Mouse (Mus musculus) heart, embryonic 16.5 days (tissue): ENCODE measurements around the gene Prpf6. TPM values are rescaled to one million over a fixed set of nuclear protein-coding genes. Genes with fewer than 3 reads are reported as not detected.
A peak's percentile ranks its signal among the peaks of the same experiment; 100 is the strongest.

Source experiments
- ATAC-seq: fragments of 200-750 bp; cut with Nextera tagmentation; replicated peaks from 2 replicates; pipeline ENCODE4 v1.8.0; 2017; ENCODE audit warnings: moderate number of reproducible peaks; ENCODE audit not compliant: insufficient read depth, low FRiP score; ENCODE audit errors: extremely low read depth
- H3K27ac ChIP-seq: fragments of 300-500 bp; sonication (generic); 2 replicates; pipeline ENCODE4 v1.5.1; 2014; ENCODE audit warnings: mild to moderate bottlenecking, low read length, control low read depth, moderate library complexity
- H3K27me3 ChIP-seq: fragments of 300-500 bp; sonication (generic); 2 replicates; pipeline ENCODE4 v1.6.1; 2014; ENCODE audit warnings: low read length, mixed read lengths; ENCODE audit not compliant: control insufficient read depth, insufficient read depth
- H3K36me3 ChIP-seq: fragments of 300-500 bp; sonication (generic); 2 replicates; pipeline ENCODE4 v1.6.1; 2014; ENCODE audit not compliant: control insufficient read depth, insufficient read depth
- H3K4me1 ChIP-seq: fragments of 300-500 bp; sonication (generic); 2 replicates; pipeline ENCODE4 v1.6.1; 2014; ENCODE audit warnings: low read length, mixed read lengths; ENCODE audit not compliant: control insufficient read depth, insufficient read depth
- H3K4me2 ChIP-seq: fragments of 300-500 bp; sonication (generic); 2 replicates; pipeline ENCODE4 v1.6.1; 2014; ENCODE audit warnings: low read depth, mild to moderate bottlenecking, control low read depth, low read length
- H3K4me3 ChIP-seq: fragments of 300-500 bp; sonication (generic); 2 replicates; pipeline ENCODE4 v1.5.1; 2014; ENCODE audit warnings: mild to moderate bottlenecking, control low read depth, low read length
- H3K9ac ChIP-seq: fragments of 300-500 bp; sonication (generic); 2 replicates; pipeline ENCODE4 v1.6.1; 2014; ENCODE audit warnings: low read length, control low read depth
- H3K9me3 ChIP-seq: fragments of 300-500 bp; sonication (generic); replicated peaks from 2 replicates; pipeline ENCODE4 v1.6.1; 2016; ENCODE audit warnings: low read length; ENCODE audit not compliant: control insufficient read depth
- WGBS: fragments of 180-500 bp; shearing (Covaris S2); extraction: QIAGEN DNeasy Blood & Tissue Kit; methylation state at CpG from one replicate; pipeline ENCODE4 v1.1.7; 2014; 5-methylcytosine and 5-hydroxymethylcytosine counted together
- polyA plus RNA-seq: library from polyadenylated mRNA; unstranded; fragments of >200 nt; fragmentation: Nextera tagmentation; extraction: Ambion mirVana; gene quantifications from 2 replicates; pipeline ENCODE4 v1.2.1, GENCODE M21; 2015

Prpf6 gene
- polyA plus RNA-seq, 1 experiment from 2014 or later, result 47.4 TPM

GRCm38 (mm10) chr2:181674934-181675333, 83.3 kb downstream of the Prpf6 start:
- no peak for ATAC-seq
- Histone ChIP-seq H3K4me2 (peak overlapping the region; percentile 58; the same call in 1 of the 2 replicates), H3K9me3 (no peaks in the 10 kb centered on the region), H3K9ac (no peak overlapping the region), H3K27me3 (peaks cover 36% of the 10 kb centered on the region), H3K4me3 (no peak overlapping the region), H3K4me1 (peaks cover 21% of the 10 kb centered on the region), H3K36me3 (no peaks in the 10 kb centered on the region), H3K27ac (peak overlapping the region; percentile 49)
- WGBS, result 77% methylated on average over 4 of the region's 4 CpGs

- H3K9me3 ChIP-seq, result no peaks in the 10 kb centered on the region
- 2% methylated on average over 14 of the region's 14 CpGs for WGBS
- peak overlapping the region; percentile 58 for H3K4me2 ChIP-seq
- peak overlapping the region; percentile 24; the same call in 1 of the 2 replicates for H3K4me3 ChIP-seq
- H3K36me3 ChIP-seq, result no peaks in the 10 kb centered on the region
- peak; percentile 29; the same call in 1 of the 2 replicates for ATAC-seq
- peak overlapping the region; percentile 54 for H3K9ac ChIP-seq
- peaks cover 31% of the 10 kb centered on the region for H3K27me3 ChIP-seq
- H3K4me1 ChIP-seq, result peaks cover 18% of the 10 kb centered on the region
- H3K27ac ChIP-seq, result peak overlapping the region; percentile 78
Observed at GRCm38 (mm10) chr2:181675454-181675853, 83.8 kb downstream of the Prpf6 start.

GRCm38 (mm10) chr2:181676424-181676823, 84.8 kb downstream of the Prpf6 start:
- no peak for ATAC-seq
- no peak overlapping the region for H3K4me2 ChIP-seq
- H3K4me3 ChIP-seq, result no peak overlapping the region
- H3K27ac ChIP-seq, result peak overlapping the region; percentile 78
- no peaks in the 10 kb centered on the region for H3K9me3 ChIP-seq
- WGBS, result 68% methylated on average over 2 of the region's 2 CpGs
- H3K4me1 ChIP-seq, result peaks cover 16% of the 10 kb centered on the region
- H3K9ac ChIP-seq, result no peak overlapping the region
- no peaks in the 10 kb centered on the region for H3K36me3 ChIP-seq
- peaks cover 21% of the 10 kb centered on the region for H3K27me3 ChIP-seq

GRCm38 (mm10) chr2:181677096-181677754, 85.6 kb downstream of the Prpf6 start:
- H3K9ac ChIP-seq, result no peak overlapping the region
- peak overlapping the region; percentile 78 for H3K27ac ChIP-seq
- 0 out of 2 replicates have a peak, but pooled peaks have one; percentile 4 for ATAC-seq
- H3K4me2 ChIP-seq, result no peak overlapping the region
- 54% methylated on average over 5 of the region's 5 CpGs for WGBS
- H3K9me3 ChIP-seq, result no peaks in the 10 kb centered on the region
- no peak overlapping the region for H3K4me3 ChIP-seq
- peaks cover 14% of the 10 kb centered on the region for H3K4me1 ChIP-seq
- peaks cover 13% of the 10 kb centered on the region for H3K27me3 ChIP-seq
- no peaks in the 10 kb centered on the region for H3K36me3 ChIP-seq

- no peak for ATAC-seq
- H3K9me3 ChIP-seq, result no peaks in the 10 kb centered on the region
- no peaks in the 10 kb centered on the region for H3K36me3 ChIP-seq
- no peak overlapping the region for H3K4me3 ChIP-seq
- no peak overlapping the region for H3K9ac ChIP-seq
- H3K4me2 ChIP-seq, result no peak overlapping the region
- H3K4me1 ChIP-seq, result peaks cover 14% of the 10 kb centered on the region
- peaks cover 8% of the 10 kb centered on the region for H3K27me3 ChIP-seq
- 46% methylated on average over 3 of the region's 3 CpGs for WGBS
- H3K27ac ChIP-seq, result peak overlapping the region; percentile 78
Observed at GRCm38 (mm10) chr2:181677755-181678098, 86.1 kb downstream of the Prpf6 start.

- no peaks in the 10 kb centered on the region for H3K9me3 ChIP-seq
- no peak overlapping the region; the same call in 1 of the 2 replicates for H3K27ac ChIP-seq
- no peak overlapping the region for H3K4me3 ChIP-seq
- no peak overlapping the region for H3K4me2 ChIP-seq
- H3K4me1 ChIP-seq, result peaks cover 14% of the 10 kb centered on the region
- no peaks in the 10 kb centered on the region for H3K27me3 ChIP-seq
- WGBS, result 35% methylated on average over 1 of the region's 1 CpGs
- no peaks in the 10 kb centered on the region for H3K36me3 ChIP-seq
- no peak overlapping the region for H3K9ac ChIP-seq
- peak; percentile 63 for ATAC-seq
Observed at GRCm38 (mm10) chr2:181678780-181679179, 87.1 kb downstream of the Prpf6 start.

- H3K27ac ChIP-seq, result peak within 1 kb of the TSS; percentile 56
- H3K4me2 ChIP-seq, result peak within 1 kb of the TSS; percentile 79
- H3K9me3 ChIP-seq, result no peaks in the 10 kb centered on the region
- no peaks in the 10 kb centered on the region for H3K27me3 ChIP-seq
- ATAC-seq, result peak; percentile 39
- H3K9ac ChIP-seq, result peak within 1 kb of the TSS; percentile 78
- peaks cover 2% of the 10 kb centered on the region; the same call in 1 of the 2 replicates for H3K36me3 ChIP-seq
- peak within 1 kb of the TSS; percentile 76 for H3K4me3 ChIP-seq
- peaks cover 14% of the 10 kb centered on the region for H3K4me1 ChIP-seq
- under 1% methylated on average over 56 of the region's 69 CpGs for WGBS
Observed at GRCm38 (mm10) chr2:181679951-181680715, 88.5 kb downstream of the Prpf6 start, which contains the start of gene Tcea2. Gene Tcea2, plus strand, starts transcription at chr2:181680310.

- Histone ChIP-seq H3K4me3 (peak overlapping the region; percentile 76), H3K36me3 (peaks cover 2% of the 10 kb centered on the region; the same call in 1 of the 2 replicates), H3K27ac (no peak overlapping the region; the same call in 1 of the 2 replicates), H3K27me3 (no peaks in the 10 kb centered on the region), H3K9me3 (no peaks in the 10 kb centered on the region), H3K9ac (peak overlapping the region; percentile 78), H3K4me2 (peak overlapping the region; percentile 79), H3K4me1 (peaks cover 8% of the 10 kb centered on the region)
- peak; percentile 8 for ATAC-seq
- WGBS, result 15% methylated on average over 7 of the region's 7 CpGs
Observed at GRCm38 (mm10) chr2:181680716-181681117, 89.0 kb downstream of the Prpf6 start.

- ATAC-seq, result no peak
- WGBS, result 84% methylated on average over 1 of the region's 1 CpGs
Observed at GRCm38 (mm10) chr2:181681978-181682377, 90.3 kb downstream of the Prpf6 start.

More at GRCm38 (mm10) chr2:181681978-181682377, 90.3 kb downstream of the Prpf6 start:
- Histone ChIP-seq H3K27me3 (no peaks in the 10 kb centered on the region), H3K9ac (no peak overlapping the region), H3K4me1 (peaks cover 7% of the 10 kb centered on the region; the same call in 1 of the 2 replicates), H3K9me3 (no peaks in the 10 kb centered on the region), H3K4me2 (no peak overlapping the region), H3K4me3 (no peak overlapping the region), H3K36me3 (peaks cover 2% of the 10 kb centered on the region; the same call in 1 of the 2 replicates), H3K27ac (no peak overlapping the region)
